Mouse (Mus musculus): ENCODE results near the gene Ggt6. TPM values are rescaled to one million over a fixed set of nuclear protein-coding genes. Genes with fewer than 3 reads are reported as not detected.

Gene Ggt6
- total RNA-seq, 2 experiments from 2014 or later, result 0.67 to 5.5 TPM

DNA sequence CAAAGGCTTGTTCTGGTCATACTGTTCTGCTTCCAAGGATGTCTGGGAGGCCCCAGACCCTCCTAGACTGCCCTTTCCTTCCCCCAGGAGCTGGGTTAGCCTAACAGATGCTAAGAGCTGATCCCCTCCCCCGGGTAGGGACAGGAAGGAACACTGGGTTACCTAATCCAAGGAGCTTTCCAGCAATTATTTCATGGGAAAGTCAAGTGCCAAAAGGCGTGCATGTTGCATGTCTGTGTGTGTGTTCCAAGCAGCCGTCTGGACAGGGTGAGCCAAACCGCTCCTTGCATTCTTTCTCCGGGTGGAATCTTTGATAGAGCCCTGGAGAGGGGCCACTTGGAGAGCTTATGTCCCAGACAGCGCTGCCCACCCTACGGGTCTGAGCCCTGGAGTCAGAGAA is 22.3 kb upstream of the Ggt6 start:
- peak; percentile 56 for DNase-seq
- Histone ChIP-seq H3K27ac (peak overlapping the region; percentile 95), H3K4me3 (peak overlapping the region; percentile 46)
- intact Hi-C loops (cut with DNase I), result no loop called here
- no peak for TF ChIP-seq CTCF (IDR thresholded peaks at IDR 0.05)

- intact Hi-C loops (cut with DNase I), result no loop called here
- peak; percentile 12 for DNase-seq
- TF ChIP-seq CTCF (IDR thresholded peaks at IDR 0.05), result no peak
- Histone ChIP-seq H3K27ac (peak overlapping the region; percentile 95), H3K4me3 (peak overlapping the region; percentile 46)
These were observed 21.6 kb upstream of the Ggt6 start for GRCm38 (mm10) chr11:72413601-72414190.

GRCm38 (mm10) chr11:72415155-72415554 is 20.2 kb upstream of the Ggt6 start:
- intact Hi-C loops (cut with DNase I), result no loop called here
- Histone ChIP-seq H3K27ac (peak overlapping the region; percentile 95), H3K4me3 (no peak overlapping the region)
- peak; percentile 17 for DNase-seq
- TF ChIP-seq CTCF (IDR thresholded peaks at IDR 0.05), result no peak

DNA sequence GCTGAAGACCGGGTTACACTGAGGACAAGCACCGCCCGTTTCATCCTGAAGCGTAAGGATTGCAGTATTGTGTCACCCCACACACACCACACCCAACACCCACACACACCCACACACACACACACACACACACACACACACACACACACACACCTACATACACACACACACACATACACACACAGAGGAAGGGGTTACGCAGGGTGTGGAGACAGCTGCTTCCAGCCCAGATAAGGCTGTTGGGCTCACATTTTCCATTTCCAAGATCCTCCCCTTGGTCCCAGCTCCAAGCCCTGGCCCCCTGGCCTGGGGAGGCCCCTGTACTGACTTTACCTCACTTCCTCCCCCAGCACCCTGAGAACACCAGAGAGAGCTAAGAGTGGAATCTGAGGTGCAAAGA is 18.7 kb upstream of the Ggt6 start:
- DNase-seq, result peak; percentile 53
- peak overlapping the region; percentile 95 for H3K27ac ChIP-seq
- intact Hi-C loops (cut with DNase I), result no loop called here
- no peak for TF ChIP-seq CTCF (IDR thresholded peaks at IDR 0.05)
- H3K4me3 ChIP-seq, result peak overlapping the region; percentile 59

GRCm38 (mm10) chr11:72417376-72417775 is 17.9 kb upstream of the Ggt6 start:
- Histone ChIP-seq H3K4me3 (peak overlapping the region; percentile 59), H3K27ac (peak overlapping the region; percentile 95)
- no peak for TF ChIP-seq CTCF (IDR thresholded peaks at IDR 0.05)
- intact Hi-C loops (cut with DNase I), result no loop called here
- peak; percentile 91 for DNase-seq

GRCm38 (mm10) chr11:72418227-72418626 is 17.1 kb upstream of the Ggt6 start:
- H3K27ac ChIP-seq, result peak overlapping the region; percentile 95
- intact Hi-C loops (cut with DNase I), result no loop called here
- TF ChIP-seq CTCF (IDR thresholded peaks at IDR 0.05), result no peak
- peak overlapping the region; percentile 57 for H3K4me3 ChIP-seq
- peak; percentile 93 for DNase-seq

DNA sequence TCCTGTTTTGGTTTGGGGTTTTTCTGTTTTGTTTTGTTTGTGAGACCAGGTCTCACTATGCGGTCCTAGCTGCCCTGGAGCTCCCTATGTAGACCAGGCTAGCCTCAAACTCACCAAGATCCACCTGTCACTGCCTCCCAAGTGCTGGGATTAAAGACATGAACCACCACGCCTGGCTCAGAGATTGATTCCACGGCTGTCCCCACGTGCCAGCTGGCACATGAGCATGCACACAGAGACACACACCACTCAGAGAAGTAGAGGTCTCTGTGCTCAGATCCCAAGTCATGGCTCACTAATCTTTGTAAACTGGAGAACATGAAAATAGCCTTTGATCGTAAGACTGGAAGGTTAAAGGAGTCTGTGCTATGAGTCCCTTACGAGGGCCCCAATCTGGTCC is 16.3 kb upstream of the Ggt6 start:
- DNase-seq, result peak; percentile 59
- H3K27ac ChIP-seq, result peak overlapping the region; percentile 95
- TF ChIP-seq CTCF (IDR thresholded peaks at IDR 0.05), result no peak
- H3K4me3 ChIP-seq, result peak overlapping the region; percentile 57
- intact Hi-C loops (cut with DNase I), result no loop called here

DNA sequence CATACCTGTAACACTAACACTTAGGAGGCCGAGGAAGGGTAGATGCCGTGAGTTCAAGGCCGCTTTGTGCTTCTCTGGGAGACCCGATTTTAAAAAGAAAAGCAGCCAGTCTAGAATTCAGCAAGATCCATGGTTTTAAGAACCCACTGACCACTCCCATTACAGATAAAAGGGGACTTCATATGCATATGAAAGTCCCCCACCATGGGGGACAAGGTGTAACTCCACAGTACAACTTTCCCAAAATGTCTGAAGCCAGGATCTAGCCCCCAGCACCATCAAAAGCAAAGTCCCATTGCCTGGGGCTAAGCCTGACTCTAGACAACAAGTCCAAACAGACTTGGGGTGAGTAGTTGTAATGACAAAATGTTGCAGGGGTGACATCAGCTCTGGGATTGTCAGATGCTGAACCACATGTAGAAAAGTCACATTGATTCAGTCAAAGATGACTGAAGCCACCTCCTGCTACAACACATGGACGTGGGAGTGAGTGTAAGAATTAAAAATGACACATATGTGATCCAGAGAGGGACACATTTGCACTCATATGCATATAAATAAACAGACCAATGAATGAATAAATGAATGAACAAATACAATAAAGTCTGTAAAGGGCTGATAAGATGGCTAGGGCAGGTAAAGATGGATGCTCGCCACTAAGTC is 14.7 kb upstream of the Ggt6 start:
- intact Hi-C loops (cut with DNase I), result no loop called here
- TF ChIP-seq CTCF (IDR thresholded peaks at IDR 0.05), result no peak
- DNase-seq, result no peak
- Histone ChIP-seq H3K4me3 (no peak overlapping the region), H3K27ac (peak overlapping the region; percentile 95; the same call in 1 of the 2 replicates)

DNA sequence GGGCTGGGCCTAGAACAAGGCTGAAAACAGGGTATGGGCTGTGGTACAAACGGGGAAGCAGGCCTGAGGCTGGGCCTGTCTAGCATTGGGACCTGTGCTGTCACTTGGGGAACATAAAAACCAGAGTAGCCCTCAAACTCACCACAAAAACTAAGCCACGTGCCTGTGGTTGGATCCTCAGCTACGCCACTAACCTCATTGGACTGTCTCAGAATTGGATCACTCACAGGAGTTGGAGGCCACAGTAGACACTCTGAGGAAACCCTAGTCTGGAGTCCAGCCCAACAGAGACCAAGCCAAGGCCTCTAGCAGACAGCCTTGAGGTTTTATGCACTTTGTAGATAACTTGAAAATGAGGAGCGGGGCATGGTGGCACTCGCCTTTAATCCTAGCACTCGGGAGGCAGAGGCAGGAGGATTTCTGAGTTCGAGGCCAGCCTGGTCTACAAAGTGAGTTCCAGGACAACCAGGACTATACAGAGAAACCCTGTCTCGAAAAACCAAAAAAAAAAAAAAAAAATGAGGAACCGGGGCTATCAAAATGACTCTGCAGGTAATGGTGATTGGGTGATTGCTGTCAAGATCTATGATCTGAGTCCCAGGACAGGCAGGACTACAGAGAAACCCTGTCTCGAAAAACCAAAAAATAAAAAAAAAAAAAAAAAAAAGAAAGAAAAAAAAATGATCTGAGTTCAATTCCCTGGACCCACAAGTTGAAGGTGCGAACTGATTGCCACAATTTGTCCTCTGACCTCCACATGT is 13.6 kb upstream of the Ggt6 start:
- no peak for TF ChIP-seq CTCF (IDR thresholded peaks at IDR 0.05)

GRCm38 (mm10) chr11:72423686-72424085 is 11.6 kb upstream of the Ggt6 start:
- no peak for TF ChIP-seq CTCF (IDR thresholded peaks at IDR 0.05)
- no peak overlapping the region for H3K4me3 ChIP-seq
- no peak overlapping the region for H3K27ac ChIP-seq
- intact Hi-C loops (cut with DNase I), result no loop called here
- DNase-seq, result peak; percentile 15

More for the DNA sequence above, 13.6 kb upstream of the Ggt6 start:
- intact Hi-C loops (cut with DNase I), result no loop called here
- Histone ChIP-seq H3K27ac (peak overlapping the region; percentile 46), H3K4me3 (no peak overlapping the region)
- DNase-seq, result peak; percentile 50

GRCm38 (mm10) chr11:72425201-72425600 is 10.1 kb upstream of the Ggt6 start:
- TF ChIP-seq CTCF (IDR thresholded peaks at IDR 0.05), result no peak
- intact Hi-C loops (cut with DNase I), result no loop called here
- no peak overlapping the region for H3K4me3 ChIP-seq
- peak overlapping the region; percentile 76 for H3K27ac ChIP-seq
- no peak for DNase-seq

- peak; percentile 74 for TF ChIP-seq CTCF (IDR thresholded peaks at IDR 0.05)
- no peak for DNase-seq
- intact Hi-C loops (cut with DNase I), result loop anchor here (2.0 kb wide), 1 partner anchor 16 kb away; the partner anchor contains the start of gene Smtnl2
- no peak overlapping the region for H3K4me3 ChIP-seq
- peak overlapping the region; percentile 76 for H3K27ac ChIP-seq
These were observed 8.4 kb upstream of the Ggt6 start for GRCm38 (mm10) chr11:72426884-72427283.

DNA sequence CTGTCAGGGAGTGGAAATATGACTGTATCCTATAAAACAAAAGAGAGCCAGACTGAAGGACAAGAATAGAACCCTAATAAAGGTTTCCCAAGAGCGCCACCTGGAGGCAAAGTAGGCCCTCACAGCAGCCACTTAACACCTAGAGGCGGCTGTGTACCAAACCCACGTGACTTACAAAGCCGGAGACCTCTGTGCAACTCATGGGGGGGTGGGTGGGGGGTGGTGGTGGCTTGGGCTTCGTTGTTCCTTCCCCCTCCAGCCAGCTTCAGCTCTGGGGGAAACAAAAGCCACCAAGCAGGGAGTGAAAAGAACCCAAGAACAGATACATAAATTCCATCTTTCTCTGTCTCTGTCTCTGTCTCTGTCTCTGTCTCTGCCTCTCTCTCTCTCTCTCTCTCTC is 6.6 kb upstream of the Ggt6 start:
- DNase-seq, result peak; percentile 89
- peak overlapping the region; percentile 69 for H3K4me3 ChIP-seq
- peak; percentile 78 for TF ChIP-seq CTCF (IDR thresholded peaks at IDR 0.05)
- peak overlapping the region; percentile 86; the same call in 1 of the 2 replicates for H3K27ac ChIP-seq
- intact Hi-C loops (cut with DNase I), result loop anchor here (1.0 kb wide), 3 partner anchors 59 to 85 kb away; no protein-coding TSS in a partner anchor
